Mouse (Mus musculus) yolk sac, embryonic 10.5 days (tissue): ENCODE measurements at regions not wholly inside any gene's neighbourhood (a gene's known extent, or its start where the extent isn't known, plus 50 kb on each side); places are given as distances from the start of the nearest gene placed in this dataset.
A peak's percentile ranks its signal among the peaks of the same experiment; 100 is the strongest.
"Not testable (repeated sequence)": the region's sequence is repeated elsewhere in the genome, so short reads cannot be mapped to it uniquely, and the experiment has no call there.

Experiments used
- DNase-seq: peaks from one replicate; pipeline ENCODE4 v3.0.0-alpha.2; 2017; ENCODE audit warnings: low spot score

DNA sequence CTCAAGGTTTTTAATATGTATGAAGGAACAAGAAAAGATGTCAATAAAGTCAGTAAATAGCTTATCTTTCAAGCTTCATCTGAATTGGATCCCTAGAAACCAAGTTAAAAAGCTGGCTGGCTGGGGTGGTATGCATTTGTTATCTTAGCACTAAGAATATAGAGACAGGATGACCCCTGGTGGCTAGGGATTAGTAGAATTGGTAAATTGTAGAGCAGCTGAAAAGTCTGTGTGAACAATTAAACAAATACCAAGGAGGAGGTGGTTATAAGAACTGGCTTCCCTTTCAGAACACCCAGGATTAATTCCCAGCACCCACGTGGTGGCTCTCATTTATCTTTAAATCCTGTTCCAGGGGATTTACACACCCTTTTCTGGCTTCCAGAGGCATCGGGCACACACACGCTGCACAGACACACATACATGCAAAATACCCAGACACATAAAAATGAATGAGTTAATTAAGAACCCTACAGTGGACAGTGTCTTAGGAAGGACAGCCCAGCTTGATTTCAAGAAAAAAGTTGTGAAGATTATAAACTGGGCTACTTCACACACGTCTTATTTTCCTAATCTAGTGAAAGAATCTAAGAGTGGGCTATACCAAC, 170.5 kb downstream of the Pdzph1 start:
- DNase-seq = no peak

DNA sequence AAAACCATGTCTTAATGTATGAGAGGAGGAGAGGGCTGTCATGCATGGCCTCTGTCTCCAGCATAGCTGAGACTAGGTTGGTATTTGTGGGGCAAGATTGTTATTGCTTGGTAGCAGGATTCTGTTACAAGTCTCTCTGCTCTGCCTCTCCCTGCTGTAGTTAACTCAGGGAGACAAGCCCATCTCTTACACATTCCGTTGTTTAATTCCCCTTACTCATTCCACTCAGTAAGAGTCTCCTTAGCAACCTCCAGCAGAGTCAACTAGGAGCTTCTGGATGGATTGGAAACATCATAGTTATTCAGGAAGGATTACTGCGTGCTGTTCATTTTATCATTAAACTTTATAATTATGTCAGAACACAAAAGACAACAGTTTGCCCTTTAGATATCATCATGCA, 171.8 kb downstream of the Pdzph1 start:
- DNase-seq = no peak

DNA sequence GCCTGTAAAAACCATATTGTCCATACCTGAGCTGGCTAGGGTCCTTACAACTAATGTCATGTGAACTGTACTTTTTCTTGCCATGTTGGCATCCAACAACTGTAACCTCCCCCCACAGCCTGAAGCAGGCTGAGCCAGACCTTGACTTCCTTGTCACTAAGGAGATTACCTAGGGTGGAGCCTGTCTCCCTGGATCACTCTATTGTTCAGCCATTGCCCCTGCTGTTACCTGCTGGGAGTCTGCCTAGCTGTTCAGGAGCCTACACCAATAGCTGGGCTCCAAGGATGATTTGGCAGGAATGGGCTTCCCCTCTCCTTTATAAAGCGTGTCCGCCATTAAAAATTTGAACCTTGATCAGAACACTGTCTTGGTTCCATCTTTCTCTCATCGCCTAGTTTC, 215.7 kb downstream of the Pdzph1 start:
- not testable (repeated sequence) for DNase-seq

DNA sequence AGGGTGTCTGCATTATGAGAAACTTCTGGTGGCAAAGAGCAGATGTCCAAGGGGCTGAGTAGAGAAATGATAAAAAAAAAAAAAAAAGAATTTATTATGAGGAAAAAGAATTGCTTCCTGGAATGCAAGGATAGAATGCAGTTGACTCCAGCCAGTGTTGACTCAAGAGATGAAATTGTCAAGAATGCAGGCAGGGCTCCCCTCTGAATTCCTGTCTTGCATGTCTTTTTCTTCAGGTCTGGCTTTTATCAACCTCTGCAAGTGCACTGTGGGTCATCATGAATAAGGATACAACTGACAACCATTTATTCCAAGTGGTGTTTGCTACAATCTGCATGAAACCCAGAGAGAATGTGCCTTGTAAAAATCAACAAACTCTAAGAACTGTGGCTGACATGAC, 217.6 kb downstream of the Pdzph1 start:
- DNase-seq = peak; percentile 5

DNA sequence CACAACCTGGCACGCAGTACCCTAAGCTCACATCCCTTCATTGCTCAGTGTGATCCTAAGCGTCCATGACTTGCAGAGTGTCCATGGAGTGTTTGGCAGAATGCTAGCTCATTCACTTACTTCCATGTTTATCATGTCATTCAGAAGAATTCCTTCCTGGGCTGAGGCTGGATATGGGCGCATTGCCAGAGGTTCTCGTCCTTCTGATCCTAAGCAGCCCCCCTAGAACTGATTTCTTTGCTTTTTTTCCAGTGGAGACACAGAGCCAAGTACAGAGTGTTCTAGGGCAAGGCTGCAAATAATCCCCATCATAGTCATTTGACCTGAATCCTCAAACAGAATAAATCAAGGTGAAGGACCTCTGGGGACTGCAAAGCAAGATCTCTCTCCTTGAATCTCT, 226.0 kb downstream of the Pdzph1 start:
- no peak for DNase-seq

DNA sequence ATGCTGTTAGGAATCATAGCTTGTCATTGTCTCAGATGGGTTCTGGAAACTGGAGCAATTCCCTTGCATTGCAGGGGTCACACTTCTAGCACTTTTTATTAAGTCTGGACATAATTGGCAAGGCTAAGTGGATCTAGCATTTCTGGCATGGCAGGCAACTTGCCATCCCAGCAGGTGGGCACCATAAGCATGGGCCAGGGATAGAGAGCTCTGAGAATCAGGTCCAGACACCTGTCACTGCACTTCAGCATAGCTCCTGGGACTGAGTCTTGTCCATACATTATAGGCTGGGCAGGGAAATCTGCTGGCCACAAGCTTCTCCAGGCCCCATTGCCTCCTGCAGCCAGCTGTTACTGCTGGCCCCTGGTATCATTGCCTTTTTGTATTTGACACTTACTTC, 242.2 kb downstream of the Pdzph1 start:
- no peak for DNase-seq

DNA sequence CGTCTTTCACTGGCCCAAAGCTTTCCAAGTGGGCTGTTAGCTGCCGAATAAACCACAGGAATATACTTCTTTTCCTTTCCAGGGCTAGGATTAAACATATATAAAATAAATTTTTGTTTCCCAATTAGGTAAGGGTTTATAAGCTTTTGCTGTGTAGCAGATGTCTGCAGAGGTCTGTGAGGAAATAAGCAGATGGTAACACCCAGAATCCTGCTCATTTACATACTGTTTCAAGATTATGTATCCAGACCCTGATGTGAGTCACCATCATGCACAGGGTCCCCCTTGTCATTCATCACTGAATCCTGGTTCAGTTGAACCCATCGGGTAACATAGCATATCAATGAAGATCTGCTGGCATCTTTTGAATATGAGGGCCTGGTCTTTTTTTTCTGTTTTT, 242.9 kb downstream of the Pdzph1 start:
- DNase-seq = no peak

DNA sequence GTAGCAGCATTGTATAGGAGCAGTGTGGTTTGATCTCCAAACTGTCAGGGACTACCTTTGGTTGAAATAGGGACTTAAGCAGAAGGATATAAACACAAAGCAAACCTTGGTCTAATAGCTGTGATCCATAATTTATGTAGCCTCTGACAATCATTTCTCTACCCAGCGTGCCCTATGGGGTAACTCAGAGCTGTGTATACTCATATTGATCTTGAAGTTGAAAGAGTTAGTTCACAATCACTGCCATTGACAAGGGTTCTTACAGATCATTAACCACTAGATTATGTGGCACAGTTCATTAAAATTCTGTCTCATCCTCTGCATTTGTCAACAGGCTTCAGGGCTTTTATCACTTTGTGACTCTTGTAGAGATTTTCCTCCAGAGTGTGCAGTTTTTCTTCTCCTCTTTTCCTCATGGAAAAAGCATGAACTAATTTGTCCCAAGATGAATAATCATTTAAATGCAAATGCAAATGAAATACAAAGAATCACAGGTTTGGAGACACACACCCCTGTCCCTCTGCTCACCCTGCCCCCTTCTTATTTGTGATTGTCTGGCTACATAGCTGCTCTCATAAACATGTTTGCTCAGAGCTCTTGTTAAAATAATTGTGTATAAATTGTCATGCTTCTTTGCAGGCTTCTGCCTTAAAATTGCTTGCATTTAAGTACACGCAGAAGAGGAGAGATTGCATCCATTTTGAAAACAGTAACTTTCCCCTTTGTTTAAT, 280.3 kb downstream of the Pdzph1 start:
- no peak for DNase-seq

DNA sequence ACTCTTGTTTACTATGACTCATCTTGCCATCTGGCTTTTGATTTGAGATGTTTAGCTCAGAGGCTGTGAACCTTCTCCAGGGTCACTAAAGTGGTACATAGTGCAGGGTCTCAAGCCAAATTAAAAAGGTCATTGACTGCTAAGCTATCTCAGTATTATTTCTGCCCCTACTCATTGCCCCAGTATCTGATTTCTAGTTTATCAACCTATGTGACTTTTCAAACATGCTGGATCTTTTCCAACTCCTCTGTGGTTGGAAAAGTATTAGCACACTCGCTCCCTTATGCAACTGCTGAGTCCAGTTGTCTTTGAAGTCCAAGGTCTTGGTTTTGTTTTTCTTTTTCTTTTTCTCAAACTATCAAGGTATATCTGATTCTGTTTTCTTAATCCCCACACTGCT, 301.0 kb downstream of the Pdzph1 start:
- no peak for DNase-seq

DNA sequence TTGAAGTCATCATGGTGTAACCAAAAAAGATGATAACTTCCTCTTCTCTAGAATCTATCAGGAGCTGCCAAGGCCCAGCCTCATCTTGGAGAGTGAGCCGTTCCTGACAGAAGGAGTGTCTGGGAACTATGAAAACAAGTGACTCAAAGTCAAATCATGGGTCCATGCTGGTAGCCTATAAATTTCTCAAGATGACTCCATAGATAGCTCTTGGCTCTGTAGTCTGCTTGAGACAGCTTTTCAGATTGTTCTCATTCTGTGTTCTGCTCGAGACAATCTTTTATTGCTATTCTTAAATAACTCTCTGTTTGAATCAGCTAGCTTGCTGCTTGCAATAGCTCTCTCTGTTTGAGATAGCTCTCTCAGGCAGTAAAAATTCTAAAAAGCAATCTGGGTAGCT, 318.9 kb downstream of the Pdzph1 start:
- DNase-seq = no peak

DNA sequence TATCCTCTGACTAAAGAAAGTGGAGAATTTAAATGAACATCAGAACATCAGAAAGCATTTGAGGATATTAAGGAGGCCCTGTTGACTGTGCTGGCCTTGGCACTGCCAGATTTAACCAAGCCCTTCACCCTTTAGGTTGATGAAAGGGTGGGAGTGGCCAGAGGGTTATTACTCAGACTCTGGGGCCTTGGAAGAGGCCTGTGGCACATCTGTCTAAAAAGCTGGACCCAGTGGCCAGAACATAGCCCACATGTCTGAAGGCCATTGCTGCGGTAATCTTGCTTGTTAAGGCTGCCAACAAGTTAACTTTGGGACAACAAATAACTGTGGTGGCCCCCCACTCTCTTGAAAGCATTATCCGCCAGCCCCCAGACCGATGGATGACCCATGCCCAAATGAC, 323.1 kb downstream of the Pdzph1 start:
- DNase-seq = no peak

DNA sequence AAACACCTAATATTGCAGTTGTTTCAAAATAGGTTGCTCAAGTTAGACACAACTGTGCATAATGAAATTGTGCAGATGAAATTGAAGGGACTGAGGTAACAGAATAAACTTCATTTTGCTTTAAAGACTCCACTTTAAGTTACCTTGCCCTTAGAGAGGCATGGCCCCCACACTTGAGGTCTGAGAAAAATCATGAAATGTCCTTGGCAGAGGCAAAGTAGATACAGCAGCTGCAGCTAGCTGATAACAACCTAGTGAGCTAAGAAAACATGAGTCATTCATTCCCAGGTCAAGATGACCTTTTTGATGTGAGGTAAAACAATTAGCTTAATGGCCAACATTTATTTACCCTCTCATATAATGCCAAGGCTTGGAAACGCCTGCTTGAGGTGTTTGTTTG, 347.4 kb downstream of the Pdzph1 start:
- DNase-seq = no peak

DNA sequence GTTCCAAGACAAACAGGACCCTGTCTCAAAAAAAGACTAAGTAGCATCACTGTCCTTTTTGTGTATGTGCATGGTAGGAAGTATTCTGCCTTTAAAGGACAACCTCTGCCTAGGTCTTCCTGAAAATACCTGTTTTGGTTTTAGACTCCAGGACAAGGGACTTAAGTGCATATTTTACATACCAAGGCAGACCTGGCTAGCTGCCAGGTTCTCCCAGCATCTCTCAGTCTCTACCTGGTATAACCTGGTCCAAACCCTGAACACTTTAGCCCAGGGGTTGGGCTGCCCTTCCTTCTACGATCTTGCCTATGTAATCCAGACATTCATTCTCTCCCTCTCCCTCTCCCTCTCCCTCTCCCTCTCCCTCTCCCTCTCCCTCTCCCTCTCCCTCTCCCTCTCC, 348.9 kb downstream of the Pdzph1 start:
- no peak for DNase-seq

DNA sequence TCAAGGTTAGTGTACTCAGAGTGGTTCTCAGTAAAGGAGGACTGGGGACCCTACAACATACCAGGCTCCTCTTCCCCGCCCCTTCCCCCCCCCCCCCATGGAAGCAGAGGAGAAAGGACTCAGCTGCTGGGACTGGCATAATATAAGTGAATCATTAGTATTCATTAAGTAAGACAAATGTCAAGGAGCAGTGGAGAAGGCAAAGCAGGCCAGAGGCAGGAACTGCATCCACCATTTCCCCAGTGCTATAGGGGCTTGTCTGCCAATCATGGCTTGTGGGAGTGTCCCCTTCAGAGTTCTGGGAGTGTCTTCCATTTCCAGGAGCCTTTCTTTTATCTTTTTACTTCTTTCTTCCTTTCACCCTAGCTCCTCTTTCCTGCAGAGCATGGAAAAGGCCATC, 392.3 kb downstream of the Pdzph1 start:
- no peak for DNase-seq

DNA sequence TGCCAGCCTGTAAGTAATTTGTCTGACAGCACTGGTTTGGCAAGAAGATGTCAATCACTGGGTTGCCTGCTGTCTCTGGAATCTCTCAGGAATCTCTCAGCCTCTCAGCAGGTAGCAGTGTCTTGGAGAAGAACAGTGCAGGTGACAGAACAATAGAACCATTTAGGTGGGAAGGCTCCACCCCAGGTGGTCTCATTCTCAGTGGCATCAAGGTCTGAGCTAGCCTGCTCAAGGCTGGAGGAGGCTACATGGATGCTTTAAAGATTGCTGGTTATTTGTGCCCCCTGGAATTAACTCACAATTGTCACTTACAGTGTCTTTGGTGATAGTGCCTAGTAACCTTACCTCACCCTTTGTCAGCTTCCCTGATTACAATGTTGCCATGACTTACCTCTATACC, 394.5 kb downstream of the Pdzph1 start:
- DNase-seq = no peak

DNA sequence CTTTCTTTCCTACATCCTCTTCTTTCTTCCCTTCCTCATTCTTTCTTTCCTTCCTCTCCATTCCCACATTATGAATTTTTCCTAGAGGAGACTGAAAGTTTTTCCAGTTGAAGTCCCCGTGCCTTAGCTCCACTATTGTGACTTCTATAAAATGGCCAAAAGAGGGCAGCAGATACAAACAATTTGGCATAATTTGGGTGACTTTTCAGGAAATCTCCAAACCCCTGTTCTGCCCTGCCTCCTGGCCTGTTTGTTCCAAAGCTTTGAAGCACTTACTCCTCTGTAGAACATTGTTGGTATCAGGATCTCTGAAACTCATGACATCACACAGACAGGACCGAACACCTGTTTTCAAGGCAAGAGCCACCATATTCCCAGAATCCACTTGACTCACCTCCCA, 403.2 kb downstream of the Pdzph1 start:
- no peak for DNase-seq

DNA sequence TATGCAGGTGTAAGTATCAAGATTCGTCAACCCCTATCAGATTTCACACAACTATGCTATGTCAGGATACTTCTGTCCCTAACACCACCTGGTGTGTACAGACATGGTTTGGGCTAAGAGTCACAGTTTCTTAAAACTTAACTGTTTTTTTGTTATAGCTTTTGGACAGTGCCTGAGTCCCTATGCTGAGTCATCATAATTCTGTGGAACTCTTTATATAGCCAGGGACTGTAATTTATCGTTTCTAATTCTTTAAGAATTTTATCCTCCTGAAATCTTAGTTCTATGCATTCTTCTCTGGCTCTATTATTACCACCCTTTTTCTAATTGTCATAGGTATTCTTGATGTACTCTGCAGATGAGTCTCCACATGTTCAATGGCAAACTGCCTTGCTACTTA, 418.3 kb downstream of the Pdzph1 start:
- no peak for DNase-seq
